Mouse (Mus musculus) ES-E14 (cell line): Measurements from ENCODE around the gene Pakap. TPM values are rescaled to one million over a fixed set of nuclear protein-coding genes. Genes with fewer than 3 reads are reported as not detected.

ENCODE experiments used
- DNase-seq: peaks from one replicate; pipeline ENCODE4 v3.0.0-alpha.2; 2013; ENCODE audit warnings: low read depth, low spot score
- H3K27ac ChIP-seq: 2 replicates; pipeline ENCODE4 v1.5.1; 2012; ENCODE audit warnings: low read depth, mild to moderate bottlenecking, low read length, moderate library complexity, mixed read lengths; ENCODE audit not compliant: poor library complexity, insufficient read depth, severe bottlenecking
- H3K36me3 ChIP-seq: 2 replicates; pipeline ENCODE4 v1.6.1; 2012; ENCODE audit warnings: mild to moderate bottlenecking, low read length, moderate library complexity, mixed read lengths; ENCODE audit not compliant: control insufficient read depth, poor library complexity, insufficient read depth, severe bottlenecking
- H3K4me1 ChIP-seq, 2 experiments: fragments of 150-350 bp in 1 of 2; sonication (generic) in 1 of 2; 2 replicates each; pipeline ENCODE4 v1.6.1; 2012; ENCODE audit warnings: low read length in 2 of 2, mild to moderate bottlenecking in 1 of 2, mixed read lengths in 1 of 2; ENCODE audit not compliant: control insufficient read depth in 2 of 2, insufficient read depth in 2 of 2, poor library complexity in 1 of 2
- H3K4me3 ChIP-seq, 2 experiments: fragments of 150-350 bp in 1 of 2; sonication (generic) in 1 of 2; 2 replicates each; pipeline ENCODE4 v1.5.1; 2012; ENCODE audit warnings: low read length in 2 of 2, low read depth in 1 of 2, mild to moderate bottlenecking in 1 of 2, mixed read lengths in 1 of 2; ENCODE audit not compliant: insufficient read depth in 1 of 2, poor library complexity in 1 of 2, severe bottlenecking in 1 of 2
- H3K9ac ChIP-seq: 2 replicates; pipeline ENCODE4 v1.6.1; 2012; ENCODE audit warnings: low read depth, mild to moderate bottlenecking, low read length, mixed read lengths; ENCODE audit not compliant: poor library complexity, insufficient read depth, severe bottlenecking
- H3K9me3 ChIP-seq: fragments of 150-350 bp; sonication (generic); 2 replicates; pipeline ENCODE4 v1.6.1; 2012; ENCODE audit warnings: low read depth, mild to moderate bottlenecking, low read length; ENCODE audit not compliant: control insufficient read depth, insufficient read depth
- CHD2 ChIP-seq: IDR thresholded peaks from 2 replicates; pipeline ENCODE4 v1.6.1; 2014; ENCODE audit warnings: mild to moderate bottlenecking, low read depth, low read length, inconsistent platforms
- HCFC1 ChIP-seq: IDR thresholded peaks from 2 replicates; pipeline ENCODE4 v1.6.1; 2012; ENCODE audit warnings: low read length, inconsistent platforms, borderline replicate concordance; ENCODE audit not compliant: insufficient read depth
- MAFK ChIP-seq: IDR thresholded peaks from 2 replicates; pipeline ENCODE4 v1.6.1; 2014; ENCODE audit warnings: mild to moderate bottlenecking, low read depth, low read length, inconsistent platforms; ENCODE audit not compliant: insufficient read depth
- ZC3H11A ChIP-seq: IDR thresholded peaks from 2 replicates; pipeline ENCODE4 v1.6.1; 2012; ENCODE audit warnings: low read depth, mild to moderate bottlenecking, inconsistent platforms, low read length, borderline replicate concordance
- ZNF384 ChIP-seq: IDR thresholded peaks from 2 replicates; pipeline ENCODE4 v1.6.1; 2012; ENCODE audit warnings: low read depth, low read length, inconsistent platforms
- in situ Hi-C, 2 experiments: fragments of 600-800 bp; cut with MboI; formaldehyde crosslinking; loops; one replicate each; pipeline ENCODE4 v1.15.1; 2025; ENCODE audit warnings: low sequenced_read_pairs in 2 of 2, inconsistent platforms in 1 of 2; ENCODE audit not compliant: unreplicated experiment in 2 of 2
- total RNA-seq: library from RNA; depleted of rRNA; stranded (reverse); fragments of 300-350 nt; gene quantifications from 2 replicates; pipeline ENCODE4 v1.2.3, GENCODE M21; 2012

The Pakap gene
- total RNA-seq, 1 experiment, result 5.8 TPM

GRCm38 (mm10) chr4:57730801-57731598 lies 163.0 kb downstream of the Pakap start:
- in situ Hi-C loops, result no loop called here
- TF ChIP-seq ZC3H11A (no peak), ZNF384 (no peak), CHD2 (no peak), HCFC1 (no peak), MAFK (no peak)
- DNase-seq, result no peak
- Histone ChIP-seq H3K9me3 (no peaks in the 10 kb centered on the region), H3K9ac (no peak overlapping the region), H3K36me3 (no peaks in the 10 kb centered on the region), H3K4me1 (no peaks in the 10 kb centered on the region), H3K4me3 (no peak overlapping the region), H3K27ac (no peak overlapping the region)

GRCm38 (mm10) chr4:57732351-57732750 lies 164.4 kb downstream of the Pakap start:
- no peaks in the 10 kb centered on the region for H3K9me3 ChIP-seq
- H3K4me1 ChIP-seq, result no peaks in the 10 kb centered on the region
- no peak overlapping the region for H3K4me3 ChIP-seq
- in situ Hi-C loops, result no loop called here
- no peak for TF ChIP-seq ZNF384
- no peak for TF ChIP-seq CHD2
- no peak for TF ChIP-seq ZC3H11A
- no peak for TF ChIP-seq HCFC1
- no peak for TF ChIP-seq MAFK
- no peak overlapping the region for H3K27ac ChIP-seq
- no peaks in the 10 kb centered on the region for H3K36me3 ChIP-seq
- no peak overlapping the region for H3K9ac ChIP-seq
- no peak for DNase-seq

GRCm38 (mm10) chr4:57733445-57733844 lies 165.5 kb downstream of the Pakap start:
- in situ Hi-C loops, result no loop called here
- DNase-seq, result no peak
- TF ChIP-seq HCFC1, result no peak
- TF ChIP-seq ZNF384, result no peak
- no peak for TF ChIP-seq CHD2
- TF ChIP-seq ZC3H11A, result no peak
- no peak for TF ChIP-seq MAFK
- H3K9ac ChIP-seq, result no peak overlapping the region
- no peak overlapping the region for H3K4me3 ChIP-seq
- H3K4me1 ChIP-seq, result no peaks in the 10 kb centered on the region
- no peak overlapping the region for H3K27ac ChIP-seq
- no peaks in the 10 kb centered on the region for H3K36me3 ChIP-seq
- no peaks in the 10 kb centered on the region for H3K9me3 ChIP-seq

GRCm38 (mm10) chr4:57735426-57735825 lies 167.4 kb downstream of the Pakap start:
- no peak for DNase-seq
- in situ Hi-C loops, result no loop called here
- Histone ChIP-seq H3K4me1 (no peaks in the 10 kb centered on the region), H3K4me3 (no peak overlapping the region), H3K27ac (no peak overlapping the region), H3K36me3 (no peaks in the 10 kb centered on the region), H3K9ac (no peak overlapping the region), H3K9me3 (no peaks in the 10 kb centered on the region)
- TF ChIP-seq CHD2, result no peak
